Mouse (Mus musculus) CH12.LX (cell line): Measurements from ENCODE around the gene Rgs14.

ENCODE experiments used
- CTCF ChIP-seq, 2 experiments: IDR thresholded peaks in 1 of 2; conservative IDR thresholded peaks in 1 of 2; 2 replicates each; pipeline ENCODE4 v1.5.1; 2011 to 2012; ENCODE audit warnings: low read depth in 2 of 2, low read length in 2 of 2, improper control_type of control experiment in 1 of 2, inconsistent platforms in 1 of 2, mild to moderate bottlenecking in 1 of 2, moderate library complexity in 1 of 2
- ELF1 ChIP-seq: IDR thresholded peaks from 2 replicates; pipeline ENCODE4 v1.6.1; 2014; ENCODE audit warnings: low read depth, mild to moderate bottlenecking, inconsistent platforms, low read length, improper control_type of control experiment
- EP300 ChIP-seq: IDR thresholded peaks from 2 replicates; pipeline ENCODE4 v1.6.1; 2011; ENCODE audit warnings: low read length, improper control_type of control experiment
- HCFC1 ChIP-seq: IDR thresholded peaks from 2 replicates; pipeline ENCODE4 v1.6.1; 2012; ENCODE audit warnings: low read depth, mild to moderate bottlenecking, inconsistent platforms, low read length, improper control_type of control experiment
- JUN ChIP-seq: IDR thresholded peaks from 2 replicates; pipeline ENCODE4 v1.6.1; 2011; ENCODE audit warnings: low read depth, mild to moderate bottlenecking, low read length, improper control_type of control experiment, moderate library complexity; ENCODE audit not compliant: insufficient read depth
- MAFK ChIP-seq: IDR thresholded peaks from 2 replicates; pipeline ENCODE4 v1.6.1; 2011; ENCODE audit warnings: low read length, improper control_type of control experiment; ENCODE audit not compliant: insufficient replicate concordance
- MAX ChIP-seq: IDR thresholded peaks from 2 replicates; pipeline ENCODE4 v1.6.1; 2011; ENCODE audit warnings: low read length, improper control_type of control experiment
- MAZ ChIP-seq: IDR thresholded peaks from 2 replicates; pipeline ENCODE4 v1.6.1; 2012; ENCODE audit warnings: low read depth, mild to moderate bottlenecking, inconsistent platforms, low read length, improper control_type of control experiment, moderate library complexity
- MYC ChIP-seq: IDR thresholded peaks from 2 replicates; pipeline ENCODE4 v1.6.1; 2011; ENCODE audit warnings: low read depth, mild to moderate bottlenecking, improper control_type of control experiment, low read length
- ZNF384 ChIP-seq: IDR thresholded peaks from 2 replicates; pipeline ENCODE4 v1.6.1; 2012; ENCODE audit warnings: low read depth, low read length, improper control_type of control experiment, inconsistent platforms

- no peak for TF ChIP-seq EP300
- no peak for TF ChIP-seq MAX
- TF ChIP-seq CTCF (conservative IDR thresholded peaks at IDR 0.05 in 1 of 2, IDR thresholded peaks at IDR 0.05 in 1 of 2; ENCODE audit: low read depth in 2 of 2, low read length in 2 of 2): no peak
- no peak for TF ChIP-seq MYC
- TF ChIP-seq ZNF384: no peak
- no peak for TF ChIP-seq MAFK
- no peak for TF ChIP-seq HCFC1
- no peak for TF ChIP-seq ELF1
- TF ChIP-seq JUN: no peak
- TF ChIP-seq MAZ: no peak
These were observed 50.7 kb downstream of the Rgs14 start for GRCm38 (mm10) chr13:55420018-55420932.
